Mouse (Mus musculus): ENCODE data around the gene Vmn1r217.
"Not testable (repeated sequence)": the region's sequence is repeated elsewhere in the genome, so short reads cannot be mapped to it uniquely, and the experiment has no call there.

The Vmn1r217 gene

GRCm38 (mm10) chr13:23118126-23118525, at the start of gene Vmn1r217:
Gene Vmn1r217, minus strand, starts transcription at chr13:23118226.
- not testable (repeated sequence) for TF ChIP-seq GATA4 (IDR thresholded peaks at IDR 0.05; ENCODE audit: insufficient replicate concordance, low read length)

GRCm38 (mm10) chr13:23159012-23159411, 41.0 kb upstream of the Vmn1r217 start, which contains the start of gene Vmn1r219:
Gene Vmn1r219, plus strand, starts transcription at chr13:23159312.
- TF ChIP-seq GATA4 (IDR thresholded peaks at IDR 0.05; ENCODE audit: insufficient replicate concordance, low read length), result no peak

GRCm38 (mm10) chr13:23157848-23158247, 39.8 kb upstream of the Vmn1r217 start:
- TF ChIP-seq GATA4 (IDR thresholded peaks at IDR 0.05; ENCODE audit: insufficient replicate concordance, low read length), result no peak

GRCm38 (mm10) chr13:23138880-23139279, 20.9 kb upstream of the Vmn1r217 start:
- TF ChIP-seq GATA4 (IDR thresholded peaks at IDR 0.05; ENCODE audit: insufficient replicate concordance, low read length), result no peak

- no peak for TF ChIP-seq GATA4 (IDR thresholded peaks at IDR 0.05; ENCODE audit: insufficient replicate concordance, low read length)
These were observed 15.5 kb upstream of the Vmn1r217 start for GRCm38 (mm10) chr13:23133501-23133900.

- TF ChIP-seq GATA4 (IDR thresholded peaks at IDR 0.05; ENCODE audit: insufficient replicate concordance, low read length), result no peak
These were observed 15.1 kb upstream of the Vmn1r217 start, which contains the start of gene Vmn1r218 for GRCm38 (mm10) chr13:23133099-23133498. Gene Vmn1r218, plus strand, starts transcription at chr13:23133155.

GRCm38 (mm10) chr13:23120611-23121010, 2.6 kb upstream of the Vmn1r217 start:
- no peak for TF ChIP-seq GATA4 (IDR thresholded peaks at IDR 0.05; ENCODE audit: insufficient replicate concordance, low read length)

GRCm38 (mm10) chr13:23094386-23094785, 23.6 kb downstream of the Vmn1r217 start:
- TF ChIP-seq GATA4 (IDR thresholded peaks at IDR 0.05; ENCODE audit: insufficient replicate concordance, low read length), result no peak

GRCm38 (mm10) chr13:23069312-23069711, 48.7 kb downstream of the Vmn1r217 start:
- no peak for TF ChIP-seq GATA4 (IDR thresholded peaks at IDR 0.05; ENCODE audit: insufficient replicate concordance, low read length)

GRCm38 (mm10) chr13:23067725-23068124, 50.3 kb downstream of the Vmn1r217 start, which contains the start of gene Vmn1r215:
Gene Vmn1r215, plus strand, starts transcription at chr13:23068025.
- TF ChIP-seq GATA4 (IDR thresholded peaks at IDR 0.05; ENCODE audit: insufficient replicate concordance, low read length), result no peak

- no peak for TF ChIP-seq GATA4 (IDR thresholded peaks at IDR 0.05; ENCODE audit: insufficient replicate concordance, low read length)
These were observed 60.2 kb downstream of the Vmn1r217 start for GRCm38 (mm10) chr13:23057778-23058177.
